Mouse (Mus musculus) limb, embryonic 14.5 days (tissue): ENCODE results near the gene Pde3b. TPM values are rescaled to one million over a fixed set of nuclear protein-coding genes. Genes with fewer than 3 reads are reported as not detected.

ENCODE experiments used
- ATAC-seq: fragments of 200-750 bp; cut with Nextera tagmentation; 2 replicates; pipeline ENCODE4 v1.8.0; 2017; ENCODE audit warnings: low read depth, moderate number of reproducible peaks, moderate TSS enrichment; ENCODE audit not compliant: low FRiP score
- DNase-seq: peaks from one replicate; pipeline ENCODE4 v3.0.0-alpha.2; 2015; ENCODE audit warnings: low spot score
- H3K27ac ChIP-seq: fragments of 300-500 bp; sonication (generic); replicated peaks from 2 replicates; pipeline ENCODE4 v1.5.1; 2014; ENCODE audit warnings: low read depth, mild to moderate bottlenecking, low read length, moderate library complexity, mixed read lengths
- H3K27me3 ChIP-seq: fragments of 300-500 bp; sonication (generic); 2 replicates; pipeline ENCODE4 v1.6.1; 2014; ENCODE audit warnings: low read length, mixed read lengths; ENCODE audit not compliant: control insufficient read depth, insufficient read depth
- H3K36me3 ChIP-seq: fragments of 300-500 bp; sonication (generic); 2 replicates; pipeline ENCODE4 v1.6.1; 2014; ENCODE audit warnings: mild to moderate bottlenecking, low read length, moderate library complexity, mixed read lengths; ENCODE audit not compliant: control insufficient read depth, insufficient read depth
- H3K4me1 ChIP-seq: fragments of 300-500 bp; sonication (generic); 2 replicates; pipeline ENCODE4 v1.6.1; 2014; ENCODE audit warnings: antibody characterized with exemption, low read length, mixed read lengths; ENCODE audit not compliant: control insufficient read depth, insufficient read depth
- H3K4me2 ChIP-seq: fragments of 300-500 bp; sonication (generic); replicated peaks from 2 replicates; pipeline ENCODE4 v1.6.1; 2014; ENCODE audit warnings: low read depth, mild to moderate bottlenecking, low read length, moderate library complexity; ENCODE audit not compliant: severe bottlenecking
- H3K4me3 ChIP-seq: fragments of 300-500 bp; sonication (generic); replicated peaks from 2 replicates; pipeline ENCODE4 v1.5.1; 2014; ENCODE audit warnings: low read length
- H3K9ac ChIP-seq: fragments of 300-500 bp; sonication (generic); 2 replicates; pipeline ENCODE4 v1.6.1; 2014; ENCODE audit warnings: mild to moderate bottlenecking, low read depth, low read length, moderate library complexity; ENCODE audit not compliant: severe bottlenecking
- H3K9me3 ChIP-seq: fragments of 300-500 bp; sonication (generic); 2 replicates; pipeline ENCODE4 v1.6.1; 2016; ENCODE audit warnings: low read length; ENCODE audit not compliant: control insufficient read depth
- POLR2A ChIP-seq: fragments of 200-500 bp; IDR thresholded peaks from 2 replicates; pipeline ENCODE4 v1.8.0; 2012; ENCODE audit warnings: inconsistent platforms, mild to moderate bottlenecking, moderate library complexity, borderline replicate concordance; ENCODE audit not compliant: insufficient read depth, insufficient read length; ENCODE audit errors: extremely low read depth
- WGBS: fragments of 180-500 bp; shearing (Covaris S2); extraction: QIAGEN DNeasy Blood & Tissue Kit; methylation state at CpG from one replicate; pipeline ENCODE4 v1.1.7; 2014; 5-methylcytosine and 5-hydroxymethylcytosine counted together
- polyA plus RNA-seq, 2 experiments: library from polyadenylated mRNA; depleted of rRNA in 1 of 2; stranded (reverse) in 1 of 2; unstranded in 1 of 2; fragments of >200 nt; fragmentation: Nextera tagmentation in 1 of 2; extraction: Ambion mirVana in 1 of 2; gene quantifications; 2 replicates each; pipeline versions ENCODE4 v1.2.1 to v1.2.3; 2012 to 2014

Gene Pde3b
- polyA plus RNA-seq, 2 experiments = 8.2 to 8.9 TPM

GRCm38 (mm10) chr7:114494033-114494432 lies 79.0 kb downstream of the Pde3b start:
- DNase-seq = no peak
- Histone ChIP-seq H3K9me3 (no peaks in the 10 kb centered on the region), H3K4me1 (no peaks in the 10 kb centered on the region), H3K4me3 (no peak overlapping the region), H3K9ac (no peak overlapping the region), H3K36me3 (no peaks in the 10 kb centered on the region), H3K27me3 (no peaks in the 10 kb centered on the region), H3K27ac (no peak overlapping the region), H3K4me2 (no peak overlapping the region)
- 95% methylated on average over 5 of the region's 5 CpGs for WGBS
- no peak for ATAC-seq
- no peak for TF ChIP-seq POLR2A

- Histone ChIP-seq H3K9ac (no peak overlapping the region), H3K36me3 (no peaks in the 10 kb centered on the region), H3K27me3 (no peaks in the 10 kb centered on the region), H3K4me3 (no peak overlapping the region), H3K9me3 (no peaks in the 10 kb centered on the region), H3K27ac (no peak overlapping the region), H3K4me1 (no peaks in the 10 kb centered on the region), H3K4me2 (no peak overlapping the region)
- 83% methylated on average over 1 of the region's 1 CpGs for WGBS
- no peak for TF ChIP-seq POLR2A
- DNase-seq (peak; percentile 38), ATAC-seq (no peak)
Observed at GRCm38 (mm10) chr7:114499293-114499692, 84.2 kb downstream of the Pde3b start.

GRCm38 (mm10) chr7:114508879-114509278 lies 93.8 kb downstream of the Pde3b start:
- Histone ChIP-seq H3K27me3 (no peaks in the 10 kb centered on the region), H3K4me1 (no peaks in the 10 kb centered on the region), H3K36me3 (no peaks in the 10 kb centered on the region), H3K4me2 (no peak overlapping the region), H3K9me3 (no peaks in the 10 kb centered on the region), H3K9ac (no peak overlapping the region), H3K27ac (no peak overlapping the region), H3K4me3 (no peak overlapping the region)
- ATAC-seq (no peak), DNase-seq (no peak)
- 81% methylated on average over 2 of the region's 2 CpGs for WGBS
- TF ChIP-seq POLR2A = no peak

- DNase-seq = no peak
- no peaks in the 10 kb centered on the region for H3K4me1 ChIP-seq
- no peak overlapping the region for H3K9ac ChIP-seq
- H3K4me2 ChIP-seq = no peak overlapping the region
- no peak overlapping the region for H3K27ac ChIP-seq
- WGBS = 100% methylated on average over 1 of the region's 1 CpGs
- no peak for ATAC-seq
- TF ChIP-seq POLR2A = no peak
- no peaks in the 10 kb centered on the region for H3K9me3 ChIP-seq
- H3K27me3 ChIP-seq = no peaks in the 10 kb centered on the region
- no peak overlapping the region for H3K4me3 ChIP-seq
- no peaks in the 10 kb centered on the region for H3K36me3 ChIP-seq
Observed at GRCm38 (mm10) chr7:114520122-114520521, 105.0 kb downstream of the Pde3b start.

GRCm38 (mm10) chr7:114526245-114526644 lies 111.2 kb downstream of the Pde3b start:
- TF ChIP-seq POLR2A = no peak
- no peak overlapping the region for H3K27ac ChIP-seq
- H3K4me2 ChIP-seq = no peak overlapping the region
- no peaks in the 10 kb centered on the region for H3K36me3 ChIP-seq
- no peaks in the 10 kb centered on the region for H3K9me3 ChIP-seq
- ATAC-seq (no peak), DNase-seq (no peak)
- no peak overlapping the region for H3K4me3 ChIP-seq
- no peaks in the 10 kb centered on the region for H3K27me3 ChIP-seq
- no peak overlapping the region for H3K9ac ChIP-seq
- 83% methylated on average over 1 of the region's 1 CpGs for WGBS
- no peaks in the 10 kb centered on the region for H3K4me1 ChIP-seq

- H3K4me2 ChIP-seq = no peak overlapping the region
- DNase-seq (no peak), ATAC-seq (no peak)
- H3K27me3 ChIP-seq = no peaks in the 10 kb centered on the region
- H3K4me3 ChIP-seq = no peak overlapping the region
- H3K9ac ChIP-seq = no peak overlapping the region
- no peak overlapping the region for H3K27ac ChIP-seq
- H3K36me3 ChIP-seq = peaks cover 3% of the 10 kb centered on the region
- WGBS = 90% methylated on average over 1 of the region's 1 CpGs
- no peaks in the 10 kb centered on the region for H3K4me1 ChIP-seq
- H3K9me3 ChIP-seq = no peaks in the 10 kb centered on the region
- no peak for TF ChIP-seq POLR2A
Observed at GRCm38 (mm10) chr7:114536179-114536578, 121.1 kb downstream of the Pde3b start.
